Mouse (Mus musculus) MEL (cell line): Measurements from ENCODE around the gene Shox2. TPM values are rescaled to one million over a fixed set of nuclear protein-coding genes. Genes with fewer than 3 reads are reported as not detected.

Experiments
- DNase-seq: peaks from one replicate; pipeline ENCODE4 v3.0.0; 2011; ENCODE audit warnings: low read depth, low spot score
- H3K27ac ChIP-seq: 2 replicates; pipeline ENCODE4 v1.5.1; 2012; ENCODE audit warnings: low read depth, mild to moderate bottlenecking, control low read depth, low read length, moderate library complexity; ENCODE audit not compliant: control insufficient read depth
- H3K27me3 ChIP-seq, 2 experiments: fragments of 150-350 bp in 1 of 2; sonication (generic) in 1 of 2; 2 replicates each; pipeline ENCODE4 v1.6.1; 2012; ENCODE audit warnings: low read length in 2 of 2, mild to moderate bottlenecking in 2 of 2, improper control_type of control experiment in 1 of 2, moderate library complexity in 1 of 2; ENCODE audit not compliant: insufficient read depth in 2 of 2, control insufficient read depth in 1 of 2
- H3K36me3 ChIP-seq, 2 experiments: 2 replicates each; pipeline ENCODE4 v1.6.1; 2012 to 2014; ENCODE audit warnings: low read length in 2 of 2, improper control_type of control experiment in 1 of 2, inconsistent platforms in 1 of 2, mild to moderate bottlenecking in 1 of 2; ENCODE audit not compliant: insufficient read depth in 2 of 2, control insufficient read depth in 1 of 2
- H3K4me1 ChIP-seq, 2 experiments: fragments of 150-350 bp in 1 of 2; sonication (generic) in 1 of 2; 2 replicates each; pipeline ENCODE4 v1.6.1; 2012; ENCODE audit warnings: low read length in 2 of 2, improper control_type of control experiment in 1 of 2, mild to moderate bottlenecking in 1 of 2; ENCODE audit not compliant: insufficient read depth in 2 of 2, control insufficient read depth in 1 of 2
- H3K4me3 ChIP-seq, 2 experiments: fragments of 150-350 bp in 1 of 2; sonication (generic) in 1 of 2; 2 replicates each; pipeline ENCODE4 v1.5.1; 2012; ENCODE audit warnings: low read depth in 2 of 2, low read length in 2 of 2, mild to moderate bottlenecking in 2 of 2, moderate library complexity in 2 of 2, control low read depth in 1 of 2, improper control_type of control experiment in 1 of 2; ENCODE audit not compliant: control insufficient read depth in 1 of 2, insufficient read depth in 1 of 2
- H3K79me2 ChIP-seq: 2 replicates; pipeline ENCODE4 v1.6.1; 2012; ENCODE audit warnings: mild to moderate bottlenecking, low read length, moderate library complexity; ENCODE audit not compliant: control insufficient read depth, poor library complexity, insufficient read depth
- H3K9ac ChIP-seq: 2 replicates; pipeline ENCODE4 v1.6.1; 2012; ENCODE audit warnings: low read depth, mild to moderate bottlenecking, control low read depth, low read length, moderate library complexity; ENCODE audit not compliant: control insufficient read depth, poor library complexity, severe bottlenecking
- H3K9me3 ChIP-seq: fragments of 150-350 bp; sonication (generic); replicated peaks from 2 replicates; pipeline ENCODE4 v1.6.1; 2012; ENCODE audit warnings: mild to moderate bottlenecking, low read length, improper control_type of control experiment, moderate library complexity; ENCODE audit not compliant: insufficient read depth
- BHLHE40 ChIP-seq: IDR thresholded peaks from 2 replicates; pipeline ENCODE4 v1.6.1; 2012; ENCODE audit warnings: low read depth, mild to moderate bottlenecking, inconsistent platforms, low read length, improper control_type of control experiment, borderline replicate concordance
- CHD1 ChIP-seq: IDR thresholded peaks from 2 replicates; pipeline ENCODE4 v1.6.1; 2012; ENCODE audit warnings: low read depth, mild to moderate bottlenecking, inconsistent platforms, low read length, improper control_type of control experiment
- CTCF ChIP-seq, 3 experiments: IDR thresholded peaks in 2 of 3; conservative IDR thresholded peaks in 1 of 3; 2 replicates each; pipeline ENCODE4 v1.5.1; 2011 to 2012; ENCODE audit warnings: low read length in 3 of 3, low read depth in 2 of 3, mild to moderate bottlenecking in 2 of 3, improper control_type of control experiment in 1 of 3, inconsistent platforms in 1 of 3, mixed read lengths in 1 of 3, moderate library complexity in 1 of 3; ENCODE audit not compliant: control insufficient read depth in 1 of 3, insufficient read depth in 1 of 3, poor library complexity in 1 of 3, severe bottlenecking in 1 of 3
- E2F4 ChIP-seq: IDR thresholded peaks from 2 replicates; pipeline ENCODE4 v1.6.1; 2011; ENCODE audit warnings: low read depth, low read length, improper control_type of control experiment, borderline replicate concordance
- ELF1 ChIP-seq: IDR thresholded peaks from 2 replicates; pipeline ENCODE4 v1.6.1; 2014; ENCODE audit warnings: low read depth, mild to moderate bottlenecking, inconsistent platforms, low read length, improper control_type of control experiment, moderate library complexity
- EP300 ChIP-seq, 2 experiments: IDR thresholded peaks; 2 replicates each; pipeline ENCODE4 v1.6.1; 2011; ENCODE audit warnings: improper control_type of control experiment in 2 of 2, low read length in 2 of 2, low read depth in 1 of 2, mild to moderate bottlenecking in 1 of 2
- ETS1 ChIP-seq: IDR thresholded peaks from 2 replicates; pipeline ENCODE4 v1.6.1; 2012; ENCODE audit warnings: low read depth, mild to moderate bottlenecking, inconsistent platforms, low read length, improper control_type of control experiment, moderate library complexity
- GATA1 ChIP-seq: IDR thresholded peaks from 2 replicates; pipeline ENCODE4 v1.6.1; 2011; ENCODE audit warnings: low read depth, low read length, improper control_type of control experiment
- JUND ChIP-seq: IDR thresholded peaks from 2 replicates; pipeline ENCODE4 v1.6.1; 2011; ENCODE audit warnings: low read depth, mild to moderate bottlenecking, improper control_type of control experiment, low read length
- KAT2A ChIP-seq: conservative IDR thresholded peaks from 2 replicates; pipeline ENCODE4 v1.6.1; 2012; ENCODE audit warnings: low read depth, low read length, improper control_type of control experiment, inconsistent platforms
- MAFK ChIP-seq: IDR thresholded peaks from 2 replicates; pipeline ENCODE4 v1.6.1; 2011; ENCODE audit warnings: low read depth, mild to moderate bottlenecking, low read length, improper control_type of control experiment, borderline replicate concordance
- MAZ ChIP-seq: IDR thresholded peaks from 2 replicates; pipeline ENCODE4 v1.6.1; 2012; ENCODE audit warnings: low read depth, mild to moderate bottlenecking, inconsistent platforms, low read length, improper control_type of control experiment
- MEF2A ChIP-seq: IDR thresholded peaks from 2 replicates; pipeline ENCODE4 v1.6.1; 2014; ENCODE audit warnings: low read depth, mild to moderate bottlenecking, inconsistent platforms, low read length, improper control_type of control experiment; ENCODE audit not compliant: poor library complexity, insufficient replicate concordance, severe bottlenecking; ENCODE audit errors: extremely low read depth
- MXI1 ChIP-seq: IDR thresholded peaks from 2 replicates; pipeline ENCODE4 v1.6.1; 2011; ENCODE audit warnings: mild to moderate bottlenecking, low read depth, low read length, improper control_type of control experiment
- MYC ChIP-seq: IDR thresholded peaks from 2 replicates; pipeline ENCODE4 v1.6.1; 2011; ENCODE audit warnings: low read depth, mild to moderate bottlenecking, low read length, improper control_type of control experiment, moderate library complexity
- NELFE ChIP-seq: IDR thresholded peaks from 2 replicates; pipeline ENCODE4 v1.6.1; 2011; ENCODE audit warnings: low read depth, low read length, improper control_type of control experiment
- NRF1 ChIP-seq: IDR thresholded peaks from 2 replicates; pipeline ENCODE4 v1.6.1; 2014; ENCODE audit warnings: low read depth, mild to moderate bottlenecking, inconsistent platforms, low read length, improper control_type of control experiment, moderate library complexity; ENCODE audit not compliant: poor library complexity, insufficient read depth, severe bottlenecking
- POLR2A ChIP-seq, 2 experiments: IDR thresholded peaks; 2 replicates each; pipeline ENCODE4 v1.6.1; 2011 to 2012; ENCODE audit warnings: low read length in 2 of 2, mild to moderate bottlenecking in 2 of 2, control low read depth in 1 of 2, improper control_type of control experiment in 1 of 2, low read depth in 1 of 2, moderate library complexity in 1 of 2; ENCODE audit not compliant: control insufficient read depth in 1 of 2, insufficient read depth in 1 of 2, poor library complexity in 1 of 2
- POLR2AphosphoS2 ChIP-seq: IDR thresholded peaks from 2 replicates; pipeline ENCODE4 v1.6.1; 2011; ENCODE audit warnings: low read length, improper control_type of control experiment
- POLR2AphosphoS5 ChIP-seq: IDR thresholded peaks from 2 replicates; pipeline ENCODE4 v1.6.1; 2012; ENCODE audit warnings: low read depth, borderline replicate concordance, mild to moderate bottlenecking, inconsistent platforms, low read length, moderate library complexity, mixed read lengths
- RAD21 ChIP-seq: IDR thresholded peaks from 2 replicates; pipeline ENCODE4 v1.6.1; 2011; ENCODE audit warnings: mild to moderate bottlenecking, low read depth, low read length, improper control_type of control experiment
- SIN3A ChIP-seq: IDR thresholded peaks from 2 replicates; pipeline ENCODE4 v1.6.1; 2012; ENCODE audit warnings: low read length, improper control_type of control experiment, inconsistent platforms
- SMC3 ChIP-seq: IDR thresholded peaks from 2 replicates; pipeline ENCODE4 v1.6.1; 2011; ENCODE audit warnings: low read depth, low read length, improper control_type of control experiment
- TBP ChIP-seq: IDR thresholded peaks from 2 replicates; pipeline ENCODE4 v1.8.0; 2011; ENCODE audit warnings: low read depth, low read length, improper control_type of control experiment
- TCF12 ChIP-seq: IDR thresholded peaks from 2 replicates; pipeline ENCODE4 v1.6.1; 2014; ENCODE audit warnings: low read depth, mild to moderate bottlenecking, inconsistent platforms, low read length, improper control_type of control experiment, moderate library complexity
- USF1 ChIP-seq: IDR thresholded peaks from 2 replicates; pipeline ENCODE4 v1.6.1; 2014; ENCODE audit warnings: low read depth, mild to moderate bottlenecking, inconsistent platforms, low read length, improper control_type of control experiment, moderate library complexity
- ZC3H11A ChIP-seq: IDR thresholded peaks from 2 replicates; pipeline ENCODE4 v1.6.1; 2012; ENCODE audit warnings: low read depth, mild to moderate bottlenecking, inconsistent platforms, low read length, improper control_type of control experiment
- ZMIZ1 ChIP-seq: IDR thresholded peaks from 2 replicates; pipeline ENCODE4 v1.6.1; 2012; ENCODE audit warnings: low read depth, mild to moderate bottlenecking, inconsistent platforms, low read length, improper control_type of control experiment, moderate library complexity
- polyA plus RNA-seq, 2 experiments: library from polyadenylated mRNA; stranded (reverse) in 1 of 2; unstranded in 1 of 2; fragments of >175 nt in 1 of 2; fragments of >200 nt in 1 of 2; gene quantifications; 2 replicates each; pipeline versions ENCODE4 v1.2.1 to v1.2.4; 2012; ENCODE audit warnings: low replicate concordance in 2 of 2, low read depth in 1 of 2; ENCODE audit not compliant: insufficient read length in 2 of 2, insufficient read depth in 1 of 2, missing spikeins in 1 of 2
- total RNA-seq: library from RNA; depleted of rRNA; stranded (reverse); fragments of 300-350 nt; gene quantifications from 2 replicates; pipeline ENCODE4 v1.2.3, GENCODE M21; 2012; rRNA removed

Shox2 gene
- total RNA-seq, result 3.1 and 3.7 TPM in 2 replicates
- 1 to 10 TPM in 1 of 2 experiments, not detected in 1; 6.5 TPM for polyA plus RNA-seq

GRCm38 (mm10) chr3:66981706-66982105 is at the start of gene Shox2:
Gene Shox2, minus strand, starts transcription at chr3:66981771.
- Histone ChIP-seq H3K9ac (peak within 1 kb of the TSS; percentile 87), H3K36me3 (peaks cover 0 to 9% of the 10 kb centered on the region in 2 experiments; a peak in 2 of 4 replicates), H3K9me3 (no peaks in the 10 kb centered on the region), H3K27me3 (no peaks in the 10 kb centered on the region), H3K27ac (peak within 1 kb of the TSS; percentile 85), H3K79me2 (peaks cover 16% of the 10 kb centered on the region)
- DNase-seq, result peak; percentile 77
- TF ChIP-seq CTCF (IDR thresholded peaks at IDR 0.05 in 2 of 3, conservative IDR thresholded peaks at IDR 0.05 in 1 of 3; ENCODE audit: control insufficient read depth in 1 of 3, insufficient read depth in 1 of 3, low read depth in 2 of 3, low read length in 3 of 3, poor library complexity in 1 of 3, severe bottlenecking in 1 of 3) (no peak), ELF1 (0 out of 2 replicates have a peak, but pooled peaks have one; percentile 33), ETS1 (peak; percentile 32; the same call in 1 of the 2 replicates), GATA1 (peak; percentile 46; the same call in 1 of the 2 replicates), NRF1 (peak; percentile 11; the same call in 1 of the 2 replicates), MXI1 (peak; percentile 71), MAZ (peak; percentile 79; the same call in 1 of the 2 replicates), BHLHE40 (no peak)
- TF ChIP-seq, all 39 proteins: peak for 6
- H3K4me1 ChIP-seq, result peaks cover 5% of the 10 kb centered on the region in 2 experiments; a peak in 3 of 4 replicates
- H3K4me3 ChIP-seq, result peak within 1 kb of the TSS; percentile 76 to 89

GRCm38 (mm10) chr3:66996820-66997219 is 15.2 kb upstream of the Shox2 start:
- peaks cover 17% of the 10 kb centered on the region in 2 experiments for H3K4me1 ChIP-seq
- 0 out of 2 replicates have a peak overlapping the region, but pooled peaks have one; percentile 10 for H3K9ac ChIP-seq
- no peaks in the 10 kb centered on the region for H3K27me3 ChIP-seq
- H3K4me3 ChIP-seq, result no peak overlapping the region
- peak overlapping the region; percentile 82 for H3K27ac ChIP-seq
- peaks cover 17 to 24% of the 10 kb centered on the region in 2 experiments for H3K36me3 ChIP-seq
- DNase-seq, result peak; percentile 82
- H3K9me3 ChIP-seq, result no peaks in the 10 kb centered on the region
- peaks cover 4% of the 10 kb centered on the region for H3K79me2 ChIP-seq
- no peak for TF ChIP-seq JUND
- no peak for TF ChIP-seq USF1
- no peak for TF ChIP-seq ZC3H11A
- TF ChIP-seq NRF1, result no peak
- TF ChIP-seq TCF12, result peak; percentile 69
- no peak for TF ChIP-seq POLR2AphosphoS5
- peak; percentile 61; the same call in 1 of the 2 replicates for TF ChIP-seq MXI1
- TF ChIP-seq E2F4, result no peak
- no peak for TF ChIP-seq MAZ
- TF ChIP-seq BHLHE40, result 0 out of 2 replicates have a peak, but pooled peaks have one; percentile 6
- TF ChIP-seq SMC3, result no peak
- 0 out of 2 replicates have a peak, but pooled peaks have one; percentile 48 for TF ChIP-seq ZMIZ1
- no peak for TF ChIP-seq MYC
- TF ChIP-seq MAFK, result no peak
- no peak for TF ChIP-seq POLR2A (IDR thresholded peaks at IDR 0.05; ENCODE audit: control insufficient read depth in 1 of 2, insufficient read depth in 1 of 2, low read depth in 1 of 2, low read length in 2 of 2, poor library complexity in 1 of 2)
- no peak for TF ChIP-seq CTCF (IDR thresholded peaks at IDR 0.05 in 2 of 3, conservative IDR thresholded peaks at IDR 0.05 in 1 of 3; ENCODE audit: control insufficient read depth in 1 of 3, insufficient read depth in 1 of 3, low read depth in 2 of 3, low read length in 3 of 3, poor library complexity in 1 of 3, severe bottlenecking in 1 of 3)
- peak; percentile 57; the same call in 1 of the 2 replicates for TF ChIP-seq ELF1
- no peak for TF ChIP-seq CHD1
- TF ChIP-seq TBP, result no peak
- TF ChIP-seq MEF2A, result no peak
- TF ChIP-seq RAD21, result no peak
- TF ChIP-seq ETS1, result peak; percentile 65
- peak; percentile 90 for TF ChIP-seq GATA1
- peak; percentile 69 for TF ChIP-seq SIN3A
- no peak for TF ChIP-seq NELFE
- TF ChIP-seq EP300 (IDR thresholded peaks at IDR 0.05; ENCODE audit: low read depth in 1 of 2, low read length in 2 of 2), result peak; percentile 62 to 88
- TF ChIP-seq KAT2A, result no peak
- no peak for TF ChIP-seq POLR2AphosphoS2
